Mouse (Mus musculus): ENCODE results near the gene Eps8l2. TPM values are rescaled to one million over a fixed set of nuclear protein-coding genes. Genes with fewer than 3 reads are reported as not detected.

Gene Eps8l2
- polyA plus RNA-seq, 1 experiment from 2014 or later: 8.1 TPM

DNA sequence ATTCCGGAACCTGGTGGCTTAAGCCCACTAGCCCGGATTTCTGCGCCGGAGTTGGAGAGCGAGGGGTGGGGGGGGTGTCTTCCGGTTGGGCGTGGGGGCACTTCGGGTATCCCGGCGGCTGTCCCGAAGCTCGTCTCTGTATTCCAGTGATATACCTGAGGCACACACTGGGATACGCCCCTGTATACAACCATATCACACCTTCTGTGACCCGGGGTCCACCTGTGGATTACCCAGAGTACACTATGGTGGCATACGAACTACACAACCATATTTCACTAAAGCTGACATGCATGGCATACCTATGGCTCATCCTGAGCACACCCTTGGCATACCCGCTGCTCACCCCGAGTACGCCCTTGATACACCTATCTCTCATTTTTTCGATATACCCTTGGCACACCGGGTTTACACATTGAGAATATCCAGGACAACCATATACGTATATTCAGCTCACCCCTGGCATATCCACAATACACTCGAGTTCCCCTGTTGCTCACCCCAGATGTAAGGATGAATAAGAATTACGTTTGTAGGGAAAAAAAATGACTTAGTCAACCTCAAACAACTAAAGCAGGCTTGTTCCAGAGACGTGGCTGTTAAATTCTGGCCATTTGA is 10.2 kb upstream of the Eps8l2 start:
- no peak for DNase-seq (ENCODE audit: low spot score)

DNA sequence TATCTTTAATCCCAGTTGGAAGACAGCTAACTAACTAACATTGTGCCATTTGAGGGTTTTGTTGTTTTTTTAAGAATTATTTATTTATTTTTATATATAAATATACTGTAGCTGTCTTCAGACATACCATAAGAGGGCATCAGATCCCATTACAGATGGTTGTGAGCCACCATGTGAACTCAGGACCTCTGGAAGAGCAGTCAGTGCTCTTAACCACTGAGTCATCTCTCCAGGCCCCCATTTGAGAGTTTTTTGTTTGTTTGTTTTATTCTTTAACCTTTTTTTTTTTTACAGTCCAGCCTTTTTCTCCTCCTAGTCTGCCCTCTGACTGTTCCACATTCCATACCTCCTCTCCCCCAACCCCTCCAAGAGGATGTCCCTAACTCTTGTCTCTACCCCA is 8.0 kb upstream of the Eps8l2 start:
- no peak for DNase-seq (ENCODE audit: low spot score)

DNA sequence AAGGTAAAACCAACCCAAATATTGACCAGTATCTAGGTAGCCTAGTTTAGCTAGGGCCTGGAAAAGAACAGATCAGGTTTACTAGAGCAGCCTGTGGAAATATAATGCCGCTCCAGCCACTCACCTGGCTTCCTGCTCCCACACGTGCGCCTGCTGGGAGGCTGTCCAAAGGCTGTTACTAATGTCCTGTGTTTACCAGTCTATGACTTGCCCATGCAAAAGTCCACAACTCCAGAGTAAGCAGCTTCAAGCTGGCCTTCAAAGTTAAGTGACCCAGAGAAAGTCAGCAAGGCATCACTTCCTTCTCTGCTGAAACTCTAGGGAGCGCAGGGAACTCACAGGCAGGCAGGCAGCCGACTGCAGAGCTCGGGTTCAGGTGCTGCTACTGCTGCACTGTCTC is 6.7 kb upstream of the Eps8l2 start:
- no peak for DNase-seq (ENCODE audit: low spot score)

DNA sequence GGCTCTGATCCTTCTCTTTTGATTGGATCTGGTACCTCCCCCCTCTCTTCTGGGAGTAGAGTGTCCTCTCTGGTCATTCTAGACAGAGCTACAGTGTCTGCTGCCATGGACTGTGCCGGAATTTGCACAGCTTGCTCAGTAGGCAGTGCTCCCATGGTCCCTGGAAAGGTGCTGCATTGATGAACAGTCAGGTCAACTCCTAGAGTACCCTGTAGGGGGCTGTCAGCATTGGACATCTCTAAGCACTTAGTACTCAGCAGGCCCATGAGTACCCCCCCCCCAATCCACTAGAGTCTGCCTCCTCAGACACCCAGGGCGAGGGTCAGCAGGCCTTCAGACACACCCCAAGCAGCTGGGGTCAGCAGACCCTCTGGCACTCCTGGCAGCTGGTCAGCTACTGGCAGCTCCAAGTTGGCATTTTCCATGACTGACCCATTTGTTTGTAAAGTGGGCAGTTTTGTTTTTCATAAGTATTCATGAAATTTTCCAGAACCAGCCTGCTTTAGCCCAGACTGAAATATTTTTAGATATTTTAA is 3.6 kb upstream of the Eps8l2 start:
- no peak for DNase-seq (ENCODE audit: low spot score)

DNA sequence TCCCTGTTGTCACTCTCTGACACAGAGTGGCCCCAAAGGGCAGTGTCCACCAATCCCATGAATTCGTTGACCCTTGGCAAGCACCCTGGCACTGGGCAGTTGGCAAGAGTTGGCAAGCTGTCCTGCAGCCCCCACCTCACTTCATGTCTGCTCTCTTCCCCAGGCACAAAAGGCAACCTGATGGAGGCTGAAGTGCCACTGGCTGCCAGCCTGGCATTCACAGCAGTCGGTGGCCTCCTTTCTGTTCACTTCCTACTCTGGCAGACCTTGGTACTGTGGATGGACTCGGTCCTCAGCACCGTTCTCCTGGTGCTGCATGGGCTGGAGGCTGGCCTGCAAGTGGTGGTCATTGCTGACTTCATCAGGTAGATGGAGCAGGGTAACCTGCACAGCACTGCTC is 3.0 kb upstream of the Eps8l2 start:
- DNase-seq (ENCODE audit: low spot score): no peak

DNA sequence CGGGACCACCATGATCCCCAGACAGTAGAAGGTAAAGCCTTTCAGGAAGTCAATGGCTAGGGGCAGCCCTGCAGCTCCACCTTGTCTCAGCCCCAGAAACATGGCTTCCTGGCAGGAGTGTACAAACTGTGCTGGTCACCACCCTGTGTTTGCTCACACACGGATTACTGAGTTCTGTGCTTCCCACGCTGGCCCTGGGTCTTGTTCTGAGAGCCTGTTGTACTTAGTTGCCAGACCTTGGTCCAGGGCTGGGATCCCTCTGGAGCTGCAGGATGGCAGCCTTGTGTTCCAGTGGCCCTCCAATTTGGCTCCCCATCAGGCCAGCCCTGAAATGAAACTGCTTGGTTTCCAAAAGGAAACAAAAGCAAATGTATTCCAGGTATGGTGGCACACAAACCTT is 2.4 kb upstream of the Eps8l2 start:
- DNase-seq (ENCODE audit: low spot score): no peak

DNA sequence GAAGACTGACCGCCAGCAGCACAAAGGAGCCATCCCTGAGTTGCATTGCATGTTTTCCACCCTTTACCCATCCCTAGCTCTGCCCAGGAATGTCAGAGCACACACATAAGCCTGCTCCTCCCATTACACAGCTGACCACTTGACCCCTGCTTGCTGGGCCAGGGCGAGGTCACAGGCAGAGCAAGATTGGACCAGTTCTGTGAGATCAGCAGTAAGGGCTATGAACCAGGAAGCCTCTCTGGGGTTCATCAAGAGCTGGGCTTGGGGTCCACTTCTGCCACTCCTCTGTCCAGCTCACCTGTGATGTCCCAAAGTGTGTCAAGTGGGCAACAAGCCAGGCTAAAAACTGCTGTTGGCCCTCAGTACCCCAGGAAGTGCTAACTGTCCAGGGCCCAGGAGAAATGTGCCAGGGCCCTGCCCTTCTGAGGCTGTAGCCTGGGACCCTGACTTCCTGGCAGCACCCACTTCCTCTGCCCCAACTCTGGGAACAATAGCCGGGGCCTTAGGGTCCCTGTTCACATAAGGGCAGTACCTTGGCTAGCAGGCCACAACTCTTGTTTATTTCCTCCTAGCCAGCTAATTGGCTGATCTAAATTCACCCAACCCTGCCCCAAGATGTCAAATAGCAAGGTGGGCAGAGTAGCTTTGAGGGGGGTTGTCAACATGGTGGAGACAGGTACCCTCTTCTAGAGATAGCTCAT is 814 bp upstream of the Eps8l2 start:
- no peak for DNase-seq (ENCODE audit: low spot score)

DNA sequence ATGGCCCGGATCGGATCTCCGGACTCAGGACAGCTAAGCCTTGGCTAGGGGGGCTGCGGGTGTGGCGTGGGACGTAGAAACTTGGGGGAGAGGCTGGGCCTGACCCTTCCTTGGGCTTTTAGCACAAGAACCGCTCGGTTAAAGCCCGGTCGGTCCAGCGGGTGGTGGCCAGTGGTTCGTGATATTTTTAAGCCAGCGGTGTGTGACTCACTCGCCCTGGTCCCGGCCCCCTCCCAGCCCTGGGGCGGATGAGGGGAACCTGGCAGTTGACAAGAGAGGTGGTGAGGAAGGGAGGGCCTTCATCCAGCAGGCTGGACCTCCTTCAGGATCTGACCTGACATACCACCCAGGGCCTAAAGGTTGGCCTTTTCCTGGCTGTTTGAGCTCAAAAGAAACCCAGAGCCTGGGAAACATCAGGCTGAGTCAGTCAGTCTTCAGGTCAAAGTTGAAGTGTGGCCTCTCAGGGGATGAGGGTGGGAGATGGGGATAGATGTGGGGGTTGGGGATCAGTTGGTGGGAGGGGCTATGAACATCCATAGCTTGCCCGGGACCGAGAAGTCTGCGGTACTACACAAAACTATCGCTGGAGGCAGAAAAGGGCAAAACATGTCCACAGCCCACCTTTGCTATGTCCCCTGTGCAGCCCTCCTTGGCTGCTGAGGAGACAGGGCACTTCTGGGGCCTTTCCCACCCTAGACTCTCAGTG is 688 bp downstream of the Eps8l2 start:
- no peak for DNase-seq (ENCODE audit: low spot score)

DNA sequence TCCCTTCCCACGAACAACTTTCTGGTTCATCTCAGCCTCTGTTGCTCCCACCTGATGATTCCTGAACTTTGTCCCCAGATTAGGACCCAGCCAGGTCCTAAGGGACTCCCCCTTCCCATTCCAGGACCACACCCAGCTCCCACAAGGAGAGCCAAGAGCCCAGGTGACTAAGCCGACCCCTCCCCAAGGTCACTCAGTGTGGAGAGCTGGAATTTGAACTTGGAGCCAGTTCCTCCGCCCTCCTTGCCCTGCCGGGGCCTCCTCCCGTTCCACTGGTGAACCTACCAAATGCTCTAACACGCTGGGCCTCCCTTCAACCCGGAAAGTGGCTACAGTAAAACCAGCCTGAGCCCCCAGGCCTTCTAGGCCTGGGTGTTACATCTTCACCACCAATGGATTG is 1.3 kb downstream of the Eps8l2 start:
- no peak for DNase-seq (ENCODE audit: low spot score)

DNA sequence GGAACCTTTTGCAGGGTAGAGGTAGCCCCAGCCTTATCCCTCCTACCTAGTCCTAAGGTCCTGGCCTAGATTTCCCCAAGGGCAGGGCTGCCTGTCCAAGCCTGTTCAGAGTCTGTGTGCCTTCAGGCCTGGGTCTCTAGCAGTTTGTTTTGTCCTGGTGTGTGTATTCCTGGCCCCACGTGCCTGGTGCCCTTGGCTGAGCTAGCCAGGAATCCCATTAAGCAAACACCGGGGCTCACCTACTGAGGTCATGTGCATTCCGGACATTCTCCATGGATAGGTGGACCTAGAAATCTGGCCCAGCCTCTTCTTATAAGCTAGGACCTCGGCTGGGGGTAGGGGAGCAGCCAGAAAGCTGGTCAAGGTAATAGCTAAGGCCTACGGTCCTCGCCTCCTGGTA is 1.8 kb downstream of the Eps8l2 start:
- no peak for DNase-seq (ENCODE audit: low spot score)

DNA sequence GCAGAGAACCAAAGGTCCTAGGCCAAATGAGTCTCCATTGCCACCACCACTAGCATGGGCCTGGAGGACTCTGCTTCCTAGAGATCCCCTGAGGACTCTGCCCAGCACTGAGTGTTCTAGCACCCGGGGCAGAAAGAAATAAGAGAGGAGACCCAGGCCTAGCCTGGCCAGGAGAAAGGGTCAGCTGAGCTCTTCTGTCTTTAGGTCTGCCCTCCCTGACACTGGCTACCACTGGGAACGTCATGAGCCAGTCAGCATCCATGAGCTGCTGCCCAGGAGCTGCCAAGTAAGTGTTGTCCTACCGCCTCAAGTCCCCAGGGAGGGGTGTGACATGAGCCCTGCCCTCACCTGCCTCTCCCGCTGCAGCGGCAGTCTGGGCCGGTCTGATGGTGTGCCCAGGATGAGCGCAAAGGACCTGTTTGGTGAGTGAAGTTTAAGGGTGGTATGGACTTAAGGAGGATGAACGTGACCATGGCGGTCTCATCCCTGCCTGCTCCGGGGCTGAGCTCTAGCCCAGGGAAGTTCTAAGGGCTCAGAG is 3.1 kb downstream of the Eps8l2 start:
- DNase-seq (ENCODE audit: low spot score): no peak

DNA sequence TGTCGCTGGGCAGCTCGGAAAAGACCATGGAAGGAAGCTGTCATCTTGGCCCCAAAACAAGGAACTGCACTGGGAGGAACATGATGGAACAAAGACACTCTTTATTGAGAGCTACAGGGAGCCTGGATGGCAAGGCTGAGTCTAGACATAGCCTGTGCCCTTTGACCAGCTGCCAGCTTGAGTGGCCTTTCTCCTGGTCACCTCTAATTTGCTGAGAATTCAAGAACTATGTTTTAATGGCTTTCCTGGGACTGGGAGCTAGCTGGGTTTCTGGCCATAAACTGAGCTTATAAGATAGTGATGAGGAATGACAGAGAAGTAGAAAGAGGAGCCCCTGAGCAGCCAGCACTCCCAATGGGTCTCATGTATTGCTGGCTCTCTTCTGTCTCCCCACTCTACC is 4.5 kb downstream of the Eps8l2 start:
- no peak for DNase-seq (ENCODE audit: low spot score)

DNA sequence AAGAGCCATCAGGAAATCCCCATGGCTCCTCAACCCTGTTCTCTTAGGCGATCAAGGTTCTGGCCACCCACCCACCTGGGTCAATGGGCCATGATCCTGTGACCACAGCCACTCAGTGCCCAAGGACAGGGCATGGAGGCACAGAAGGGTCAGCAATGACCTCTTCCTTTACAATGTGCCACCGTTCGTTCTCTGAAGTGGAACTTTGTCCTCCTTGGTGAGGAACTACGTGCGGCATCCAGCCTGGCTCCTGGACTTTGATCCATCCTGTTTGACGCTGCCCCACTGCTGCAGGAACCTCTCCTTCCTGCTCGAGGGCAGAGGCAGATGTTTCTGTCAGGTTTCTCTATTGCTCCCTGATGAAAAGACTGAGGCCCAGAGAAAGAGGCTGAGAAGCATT is 5.0 kb downstream of the Eps8l2 start:
- DNase-seq (ENCODE audit: low spot score): no peak

DNA sequence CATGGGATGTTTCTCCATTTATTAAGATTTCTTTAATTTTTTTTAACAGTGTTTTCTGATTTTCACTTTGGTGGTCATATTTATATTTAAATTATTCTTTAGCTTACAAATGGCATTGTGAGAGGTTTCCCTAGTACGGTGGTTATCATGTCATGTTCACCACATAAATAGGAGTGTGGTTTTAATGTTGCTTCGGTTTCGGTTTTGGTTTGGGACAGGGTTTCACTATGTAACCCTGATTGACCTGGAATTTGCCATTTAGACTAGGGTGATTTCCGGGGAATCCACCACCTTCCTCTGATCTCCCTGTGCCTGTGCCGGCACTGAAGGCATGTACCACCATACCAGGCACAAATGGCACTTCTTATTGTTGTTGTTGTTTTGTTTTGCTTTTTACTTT is 6.1 kb downstream of the Eps8l2 start:
- no peak for DNase-seq (ENCODE audit: low spot score)

DNA sequence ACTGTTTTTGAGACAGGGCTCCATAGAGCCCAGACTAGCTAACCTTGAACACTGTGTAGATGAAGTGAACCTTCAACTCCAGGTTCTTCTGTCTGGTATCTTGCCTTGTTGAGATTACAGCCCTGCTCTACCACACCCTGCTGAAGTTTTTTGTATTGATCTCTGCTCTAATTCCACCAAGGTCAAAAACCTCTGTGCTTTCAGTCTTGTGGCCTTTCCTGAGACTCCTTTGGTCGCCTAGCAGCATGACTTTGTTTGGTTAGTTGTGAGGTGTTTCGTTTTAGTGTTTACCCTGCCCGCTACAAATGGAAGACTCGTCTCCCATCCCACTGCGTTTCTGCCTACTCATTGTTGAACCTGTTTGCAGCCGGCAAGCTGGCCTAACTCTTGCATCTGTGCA is 12.4 kb downstream of the Eps8l2 start:
- DNase-seq (ENCODE audit: low spot score): no peak

DNA sequence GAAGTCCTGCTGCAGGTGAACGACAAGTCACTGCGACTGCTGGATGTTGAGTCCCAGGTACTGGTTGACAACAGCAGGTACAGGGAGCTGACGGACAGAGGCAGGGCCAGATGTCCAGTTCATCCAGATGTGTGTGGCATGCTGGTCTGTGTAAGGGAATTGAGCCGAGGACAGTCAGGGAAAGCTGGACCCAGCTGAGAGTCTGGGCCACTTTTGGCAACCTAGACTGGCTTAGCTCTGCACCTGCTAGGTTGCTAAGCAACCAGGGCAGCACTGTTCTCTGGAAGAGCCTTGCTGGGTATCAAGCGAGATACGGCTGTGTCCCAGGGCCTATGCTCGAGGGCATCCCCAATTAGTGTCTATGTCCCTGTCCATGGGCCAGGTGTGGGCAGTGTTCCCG is 16.4 kb downstream of the Eps8l2 start:
- DNase-seq (ENCODE audit: low spot score): no peak

DNA sequence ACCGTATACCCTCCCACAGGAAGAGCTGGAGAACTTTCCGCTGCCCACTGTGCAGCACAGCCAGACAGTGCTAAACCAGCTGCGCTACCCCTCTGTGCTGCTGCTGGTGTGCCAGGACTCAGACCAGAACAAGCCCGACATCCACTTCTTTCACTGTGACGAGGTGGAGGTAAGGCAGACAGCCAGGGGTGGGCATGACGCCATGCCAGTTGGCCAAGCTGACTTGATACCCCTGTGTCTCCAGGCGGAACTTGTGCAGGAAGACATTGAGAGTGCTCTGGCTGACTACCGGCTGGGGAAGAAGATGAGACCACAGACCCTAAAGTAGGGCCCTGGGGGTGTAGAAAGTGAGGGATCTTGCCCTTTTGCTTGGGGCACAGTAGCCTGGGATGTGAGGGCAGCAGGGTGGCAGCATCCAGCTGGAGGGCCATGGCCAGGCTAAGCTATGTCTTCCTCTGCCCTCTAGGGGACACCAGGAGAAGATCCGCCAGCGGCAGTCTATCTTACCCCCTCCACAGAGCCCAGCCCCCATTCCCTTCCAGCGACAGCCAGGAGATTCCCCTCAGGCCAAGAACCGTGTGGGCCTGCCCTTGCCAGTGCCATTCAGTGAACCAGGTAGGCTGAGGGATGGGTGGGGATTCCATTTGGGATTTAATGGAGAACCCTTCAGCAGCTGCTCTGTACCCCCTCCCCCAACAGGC is 17.1 kb downstream of the Eps8l2 start:
- no peak for DNase-seq (ENCODE audit: low spot score)

DNA sequence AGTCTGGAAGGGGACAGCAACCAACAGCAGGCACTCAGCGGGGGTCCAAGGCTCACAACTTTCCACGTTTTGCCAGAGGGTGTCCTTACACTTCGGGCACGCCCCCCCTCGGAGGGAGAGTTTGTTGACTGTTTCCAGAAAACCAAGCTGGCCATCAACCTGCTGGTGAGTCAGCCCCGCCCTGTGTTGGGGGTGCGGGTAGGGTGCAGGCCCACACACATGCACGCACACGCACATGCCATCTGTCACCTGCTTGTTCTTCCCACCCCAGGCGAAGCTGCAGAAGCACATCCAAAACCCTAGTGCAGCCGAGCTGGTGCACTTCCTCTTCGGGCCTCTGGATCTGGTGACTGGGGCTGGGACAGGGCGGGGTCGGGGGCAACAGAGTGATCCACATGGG is 18.3 kb downstream of the Eps8l2 start:
- DNase-seq (ENCODE audit: low spot score): no peak

DNA sequence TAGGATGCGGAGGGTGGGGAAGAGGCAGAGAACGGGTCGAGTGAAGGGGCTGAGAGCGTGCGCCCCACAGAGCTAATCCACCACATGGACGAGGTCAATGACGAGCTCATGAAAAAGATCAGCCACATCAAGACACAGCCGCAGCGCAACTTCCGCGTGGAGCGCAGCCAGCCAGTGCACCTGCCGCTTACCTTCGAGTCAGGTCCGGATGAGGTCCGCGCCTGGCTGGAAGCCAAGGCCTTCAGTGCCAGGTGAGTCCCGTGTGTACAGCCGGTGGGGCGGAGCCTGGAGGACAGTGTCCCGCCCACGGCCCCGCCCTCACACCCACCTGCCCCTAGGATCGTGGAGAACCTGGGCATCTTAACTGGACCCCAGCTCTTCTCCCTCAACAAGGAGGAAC is 22.8 kb downstream of the Eps8l2 start:
- peak; percentile 48 for DNase-seq (ENCODE audit: low spot score)

DNA sequence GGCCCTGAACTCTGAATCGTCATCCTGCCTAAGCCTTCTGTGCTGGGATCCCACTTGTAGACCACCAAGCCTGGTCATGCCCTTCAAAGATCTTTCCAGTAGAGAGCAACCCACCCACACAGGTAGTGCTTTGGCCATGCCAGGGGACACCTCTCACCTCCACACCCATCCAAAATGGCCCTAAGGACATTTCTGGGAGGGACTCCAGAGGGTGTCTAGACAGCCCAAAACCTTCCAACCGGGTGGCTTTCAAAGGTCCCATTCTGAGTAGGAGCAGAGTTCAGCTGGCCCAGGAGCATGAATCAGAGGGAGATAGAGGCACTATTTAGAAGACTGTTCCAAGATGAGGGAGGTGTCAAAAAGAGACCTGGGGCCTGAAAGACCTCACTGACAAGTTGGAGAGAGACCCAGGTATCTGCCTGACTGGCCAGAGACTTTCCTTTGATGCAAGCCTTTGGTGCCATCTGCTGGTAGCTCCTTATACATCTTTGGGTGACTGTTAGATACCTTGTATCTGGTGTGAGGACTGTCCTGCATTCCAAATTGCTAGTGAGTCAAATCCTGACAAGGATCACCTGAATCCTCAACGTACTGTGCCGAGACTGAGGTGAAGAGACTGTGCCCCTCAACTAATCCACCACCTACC is 24.5 kb downstream of the Eps8l2 start:
- peak; percentile 71 for DNase-seq (ENCODE audit: low spot score)

DNA sequence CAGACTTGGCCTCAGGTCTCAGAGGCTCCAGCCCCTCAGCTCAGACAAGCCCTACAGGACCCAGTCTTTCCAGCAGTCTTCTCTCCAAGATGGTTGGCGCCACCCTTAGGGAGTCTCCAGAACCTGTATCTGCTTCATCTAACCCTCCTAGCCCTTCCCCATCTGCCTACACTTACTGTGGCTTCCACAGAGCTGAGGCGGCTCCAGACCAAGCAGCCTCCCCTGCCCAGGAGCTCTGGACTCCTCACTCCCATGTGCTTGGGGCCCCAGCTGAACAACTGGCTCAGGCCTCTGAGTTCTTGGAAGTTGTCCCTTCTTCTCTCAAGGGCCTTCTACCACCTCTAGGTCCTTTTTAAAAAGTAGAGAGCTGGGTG is 25.1 kb downstream of the Eps8l2 start:
- DNase-seq (ENCODE audit: low spot score): no peak
